Mouse (Mus musculus): ENCODE measurements around the gene Slc7a7.

- TF ChIP-seq ZC3H11A (IDR thresholded peaks at IDR 0.05; ENCODE audit: borderline replicate concordance, low read depth, low read length): no peak
- TF ChIP-seq CHD2 (IDR thresholded peaks at IDR 0.05; ENCODE audit: low read depth, low read length): no peak
Observed at GRCm38 (mm10) chr14:54328548-54328947, 89.0 kb downstream of the Slc7a7 start.
